Mouse (Mus musculus): Measurements from ENCODE around the gene Tcp11l1. TPM values are rescaled to one million over a fixed set of nuclear protein-coding genes. Genes with fewer than 3 reads are reported as not detected.

The Tcp11l1 gene
- polyA plus RNA-seq, 1 experiment from 2014 or later, result 37.8 TPM

DNA sequence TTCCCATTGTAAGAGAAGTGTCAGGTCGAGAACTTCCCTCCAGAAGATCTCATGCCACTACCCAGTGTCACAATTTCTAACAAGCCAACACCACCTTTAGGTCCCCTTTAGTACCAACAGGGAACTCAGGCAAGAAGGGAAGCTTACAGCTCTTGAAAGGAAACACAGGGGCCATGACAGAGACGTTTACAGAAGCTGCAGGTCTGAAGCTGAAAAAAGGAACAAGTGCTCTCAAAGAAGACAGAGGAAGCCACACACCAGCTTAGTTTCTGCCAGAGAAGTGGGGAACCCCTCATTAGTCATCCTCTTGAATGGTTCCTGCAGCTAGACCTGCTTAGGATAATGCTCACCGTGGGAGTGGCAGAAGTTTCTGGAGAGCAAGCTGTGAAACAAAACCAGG is 24.7 kb downstream of the Tcp11l1 start:
- Histone ChIP-seq H3K36me3 (ENCODE audit: insufficient read depth, low read length) (no peaks in the 10 kb centered on the region), H3K4me3 (replicated peaks; ENCODE audit: low read depth, low read length) (no peak overlapping the region), H3K4me1 (replicated peaks; ENCODE audit: insufficient read depth, low read length) (no peaks in the 10 kb centered on the region), H3K4me2 (ENCODE audit: low read length) (no peak overlapping the region), H3K9me3 (replicated peaks; ENCODE audit: low read length) (no peaks in the 10 kb centered on the region), H3K9ac (ENCODE audit: low read depth, low read length) (no peak overlapping the region), H3K27ac (no peak overlapping the region), H3K27me3 (ENCODE audit: insufficient read depth, low read length) (no peaks in the 10 kb centered on the region)
- TF ChIP-seq CTCF (IDR thresholded peaks at IDR 0.05; ENCODE audit: low read depth), result no peak
- WGBS, result 71% methylated on average over 3 of the region's 3 CpGs
- DNase-seq (ENCODE audit: low spot score), result no peak
- no peak for ATAC-seq (replicated peaks; ENCODE audit: low FRiP score, low read depth)

DNA sequence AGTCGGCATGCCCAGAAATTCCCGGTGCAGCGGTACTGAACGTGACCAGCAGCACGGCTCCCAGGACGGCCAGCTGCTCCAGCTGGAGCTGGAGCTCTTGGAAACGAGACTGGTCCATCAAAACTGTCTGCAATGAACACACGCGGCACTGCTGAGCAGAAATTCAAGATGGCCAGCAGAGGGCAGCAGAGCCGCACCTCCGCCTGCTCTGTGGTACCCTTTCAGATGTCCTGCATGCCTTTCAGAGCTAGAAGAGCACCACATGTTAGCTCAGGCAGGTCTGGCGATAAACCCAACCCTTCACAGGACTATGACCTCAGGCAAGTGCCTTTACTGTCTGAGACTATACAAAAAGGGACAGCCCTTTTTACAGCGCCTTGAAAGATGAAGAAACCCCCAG is 26.6 kb downstream of the Tcp11l1 start:
- 6% methylated on average over 13 of the region's 13 CpGs for WGBS
- peak; percentile 99 for TF ChIP-seq CTCF (IDR thresholded peaks at IDR 0.05; ENCODE audit: low read depth)
- Histone ChIP-seq H3K9me3 (replicated peaks; ENCODE audit: low read length) (no peaks in the 10 kb centered on the region), H3K4me2 (ENCODE audit: low read length) (no peak overlapping the region), H3K4me1 (replicated peaks; ENCODE audit: insufficient read depth, low read length) (no peaks in the 10 kb centered on the region), H3K4me3 (replicated peaks; ENCODE audit: low read depth, low read length) (no peak overlapping the region), H3K27me3 (ENCODE audit: insufficient read depth, low read length) (no peaks in the 10 kb centered on the region), H3K36me3 (ENCODE audit: insufficient read depth, low read length) (no peaks in the 10 kb centered on the region), H3K9ac (ENCODE audit: low read depth, low read length) (no peak overlapping the region), H3K27ac (no peak overlapping the region)
- ATAC-seq (replicated peaks; ENCODE audit: low FRiP score, low read depth) (peak; percentile 88; the same call in 1 of the 2 replicates), DNase-seq (ENCODE audit: low spot score) (peak; percentile 95)

DNA sequence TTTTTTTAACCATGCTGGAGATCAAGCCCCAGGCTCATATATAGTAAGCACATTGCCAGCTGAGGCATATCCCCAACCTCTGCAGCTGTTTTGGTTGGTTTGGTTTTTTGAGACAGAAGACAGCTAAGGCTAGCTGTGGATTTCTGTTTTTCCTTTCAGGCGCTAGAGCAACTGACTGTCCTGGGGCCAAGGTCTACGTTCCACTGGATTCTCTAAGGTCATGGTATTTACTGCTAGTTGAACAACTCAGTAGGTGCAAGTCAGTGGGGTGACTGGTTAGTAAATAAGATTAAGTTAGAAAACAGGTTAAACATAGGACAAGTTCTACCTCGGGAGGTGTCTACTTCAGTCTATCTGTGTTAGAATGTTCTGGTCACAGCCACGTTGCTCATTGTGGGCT is 27.2 kb downstream of the Tcp11l1 start:
- Histone ChIP-seq H3K4me1 (replicated peaks; ENCODE audit: insufficient read depth, low read length) (no peaks in the 10 kb centered on the region), H3K4me2 (ENCODE audit: low read length) (no peak overlapping the region), H3K4me3 (replicated peaks; ENCODE audit: low read depth, low read length) (no peak overlapping the region), H3K27me3 (ENCODE audit: insufficient read depth, low read length) (no peaks in the 10 kb centered on the region), H3K27ac (no peak overlapping the region), H3K9me3 (replicated peaks; ENCODE audit: low read length) (no peaks in the 10 kb centered on the region), H3K9ac (ENCODE audit: low read depth, low read length) (no peak overlapping the region), H3K36me3 (ENCODE audit: insufficient read depth, low read length) (no peaks in the 10 kb centered on the region)
- no peak for TF ChIP-seq CTCF (IDR thresholded peaks at IDR 0.05; ENCODE audit: low read depth)
- DNase-seq (ENCODE audit: low spot score) (no peak), ATAC-seq (replicated peaks; ENCODE audit: low FRiP score, low read depth) (no peak)
- WGBS, result 89% methylated on average over 4 of the region's 4 CpGs

DNA sequence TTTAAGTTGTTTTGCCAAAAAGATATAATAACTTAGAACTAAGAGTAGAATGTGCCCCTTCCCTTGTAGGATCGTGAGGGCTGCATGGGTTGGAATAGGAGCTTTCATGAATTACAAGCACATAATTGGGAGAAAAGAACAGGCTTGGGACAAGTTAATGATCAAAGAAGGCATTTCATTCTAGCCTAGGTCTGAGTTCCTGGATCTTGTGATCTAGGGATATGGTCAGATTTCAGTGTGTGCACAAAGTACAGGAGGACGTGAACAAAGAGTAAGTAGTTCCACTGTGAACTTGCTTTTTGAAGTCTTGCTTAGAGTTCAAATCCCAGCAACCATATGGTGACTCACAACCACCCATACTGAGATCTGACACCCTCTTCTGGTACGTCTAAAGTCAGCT is 34.6 kb downstream of the Tcp11l1 start:
- 78% methylated on average over 3 of the region's 3 CpGs for WGBS
- H3K4me3 ChIP-seq (replicated peaks; ENCODE audit: low read depth, low read length), result no peak overlapping the region
- H3K4me2 ChIP-seq (ENCODE audit: low read length), result no peak overlapping the region
- no peaks in the 10 kb centered on the region for H3K9me3 ChIP-seq (replicated peaks; ENCODE audit: low read length)
- DNase-seq (ENCODE audit: low spot score), result no peak
- no peak for ATAC-seq (replicated peaks; ENCODE audit: low FRiP score, low read depth)
- H3K4me1 ChIP-seq (replicated peaks; ENCODE audit: insufficient read depth, low read length), result no peaks in the 10 kb centered on the region
- no peaks in the 10 kb centered on the region for H3K36me3 ChIP-seq (ENCODE audit: insufficient read depth, low read length)
- no peak for TF ChIP-seq CTCF (IDR thresholded peaks at IDR 0.05; ENCODE audit: low read depth)
- H3K27me3 ChIP-seq (ENCODE audit: insufficient read depth, low read length), result no peaks in the 10 kb centered on the region
- no peak overlapping the region for H3K27ac ChIP-seq
- no peak overlapping the region for H3K9ac ChIP-seq (ENCODE audit: low read depth, low read length)

DNA sequence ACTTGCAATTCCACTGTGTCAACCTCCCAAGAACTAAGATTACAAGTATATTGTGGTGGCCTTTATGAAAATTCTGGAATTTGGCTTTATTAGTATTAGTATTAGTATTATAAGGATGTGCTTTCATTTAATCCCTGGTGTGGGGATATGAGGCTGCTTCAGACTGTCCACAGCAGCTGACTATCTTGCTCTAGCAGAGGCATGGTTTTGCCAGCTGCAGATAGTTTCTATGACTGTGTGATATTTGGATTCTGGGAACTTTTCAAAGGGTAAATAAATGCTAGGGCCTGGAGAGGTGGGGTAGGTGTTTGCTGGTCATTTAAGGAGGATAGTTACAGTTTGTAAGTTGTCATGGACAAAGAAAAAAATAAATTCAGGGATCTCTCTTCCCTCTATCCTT is 40.2 kb downstream of the Tcp11l1 start:
- no peak overlapping the region for H3K9ac ChIP-seq (ENCODE audit: low read depth, low read length)
- no peak overlapping the region for H3K4me2 ChIP-seq (ENCODE audit: low read length)
- no peaks in the 10 kb centered on the region for H3K9me3 ChIP-seq (replicated peaks; ENCODE audit: low read length)
- H3K27ac ChIP-seq, result no peak overlapping the region
- H3K4me1 ChIP-seq (replicated peaks; ENCODE audit: insufficient read depth, low read length), result no peaks in the 10 kb centered on the region
- H3K36me3 ChIP-seq (ENCODE audit: insufficient read depth, low read length), result no peaks in the 10 kb centered on the region
- no peak overlapping the region for H3K4me3 ChIP-seq (replicated peaks; ENCODE audit: low read depth, low read length)
- DNase-seq (ENCODE audit: low spot score), result no peak
- ATAC-seq (replicated peaks; ENCODE audit: low FRiP score, low read depth), result no peak
- H3K27me3 ChIP-seq (ENCODE audit: insufficient read depth, low read length), result no peaks in the 10 kb centered on the region
- TF ChIP-seq CTCF (IDR thresholded peaks at IDR 0.05; ENCODE audit: low read depth), result no peak

DNA sequence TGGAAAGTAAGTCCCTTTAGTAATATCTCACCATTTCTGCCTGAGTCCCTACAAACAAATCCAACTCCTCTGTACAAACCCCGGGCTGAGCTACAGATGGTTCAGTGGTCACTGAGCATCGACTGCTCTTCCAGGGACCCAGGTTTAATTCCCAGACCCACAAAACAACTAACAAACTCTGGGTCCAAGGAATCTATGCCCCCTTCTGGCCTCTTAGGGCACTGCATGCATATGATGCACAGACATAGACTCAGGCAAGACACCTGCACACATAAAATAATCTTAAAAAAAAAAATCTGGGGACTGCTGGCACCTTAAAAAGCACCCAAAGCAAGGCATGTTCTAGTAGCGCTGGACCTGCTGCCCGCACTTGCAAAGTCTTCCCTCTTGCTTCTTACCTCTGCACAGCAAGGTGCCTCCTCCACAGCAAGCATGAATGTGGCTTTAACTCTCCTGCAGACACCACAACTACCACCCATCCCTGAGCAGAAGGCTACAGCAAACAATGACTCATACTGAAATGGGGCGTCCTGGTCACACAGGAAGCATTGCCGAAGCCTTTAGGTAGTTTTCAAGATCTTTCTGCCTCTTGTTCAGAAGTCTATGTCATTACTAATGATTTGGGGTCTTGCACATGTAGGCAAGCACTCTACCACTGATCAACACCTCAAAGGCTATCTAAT is 42.7 kb downstream of the Tcp11l1 start:
- 81% methylated on average over 6 of the region's 6 CpGs for WGBS
- no peak for DNase-seq (ENCODE audit: low spot score)
- Histone ChIP-seq H3K4me3 (replicated peaks; ENCODE audit: low read depth, low read length) (no peak overlapping the region), H3K36me3 (ENCODE audit: insufficient read depth, low read length) (peaks cover 5% of the 10 kb centered on the region), H3K27me3 (ENCODE audit: insufficient read depth, low read length) (no peaks in the 10 kb centered on the region), H3K9me3 (replicated peaks; ENCODE audit: low read length) (no peaks in the 10 kb centered on the region), H3K27ac (no peak overlapping the region), H3K4me1 (replicated peaks; ENCODE audit: insufficient read depth, low read length) (no peaks in the 10 kb centered on the region), H3K4me2 (ENCODE audit: low read length) (no peak overlapping the region), H3K9ac (ENCODE audit: low read depth, low read length) (no peak overlapping the region)
- ATAC-seq (replicated peaks; ENCODE audit: low FRiP score, low read depth), result no peak
- TF ChIP-seq CTCF (IDR thresholded peaks at IDR 0.05; ENCODE audit: low read depth), result no peak
